Mouse (Mus musculus): ENCODE data around the gene Tirap.

Tirap gene

GRCm38 (mm10) chr9:35145829-35146228 lies 54.3 kb downstream of the Tirap start:
- no peak for DNase-seq

GRCm38 (mm10) chr9:35145118-35145517 lies 55.0 kb downstream of the Tirap start:
- no peak for DNase-seq

GRCm38 (mm10) chr9:35142221-35142620 lies 57.9 kb downstream of the Tirap start:
- DNase-seq: no peak

- DNase-seq: no peak
These were observed 60.8 kb downstream of the Tirap start for GRCm38 (mm10) chr9:35139231-35139744.

GRCm38 (mm10) chr9:35138029-35138428 lies 62.1 kb downstream of the Tirap start:
- DNase-seq: peak in 1 of 2 experiments; percentile 46

GRCm38 (mm10) chr9:35135575-35135974 lies 64.5 kb downstream of the Tirap start:
- peak; percentile 17 to 30 for DNase-seq

Data from kidney, postnatal 36 days (tissue).